Mouse (Mus musculus) heart, postnatal 10 days (tissue): Measurements from ENCODE around the gene Hspa2. TPM values are rescaled to one million over a fixed set of nuclear protein-coding genes. Genes with fewer than 3 reads are reported as not detected.
A peak's percentile ranks its signal among the peaks of the same experiment; 100 is the strongest.
"Not testable (repeated sequence)": the region's sequence is repeated elsewhere in the genome, so short reads cannot be mapped to it uniquely, and the experiment has no call there.

Source experiments
- DNase-seq, 2 experiments: peaks; one replicate each; pipeline ENCODE4 v3.0.0; 2021
- intact Hi-C: fragments of 180-260 bp; cut with DNase I; formaldehyde crosslinking; loops from one replicate; pipeline ENCODE4 v1.15.1; 2025
- total RNA-seq, 2 experiments: library from RNA; stranded (reverse); gene quantifications; 2 replicates each; pipeline ENCODE4 v1.2.3; 2021

Hspa2 gene
- total RNA-seq, 2 experiments from 2014 or later = 9.9 to 11.7 TPM

DNA sequence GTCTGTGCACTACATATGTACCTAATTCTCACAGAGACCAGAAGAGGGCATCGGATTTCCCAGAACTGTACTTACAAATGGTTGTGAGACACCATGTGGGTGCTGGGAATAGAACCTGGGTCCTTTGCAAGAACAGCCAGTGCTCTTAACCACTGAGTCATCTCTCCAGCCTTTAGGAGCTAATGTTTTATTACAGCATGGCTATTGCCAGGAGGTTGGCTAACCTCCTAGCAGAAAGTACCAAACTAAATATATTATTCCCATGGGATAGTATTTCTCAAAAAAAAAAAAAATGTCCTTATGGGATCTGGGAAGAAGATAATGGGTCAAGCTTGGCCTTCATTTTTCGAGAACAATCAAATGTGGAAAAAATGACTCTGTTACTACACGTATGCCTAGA, 21.3 kb downstream of the Hspa2 start:
- intact Hi-C loops = no loop called here
- no peak for DNase-seq

DNA sequence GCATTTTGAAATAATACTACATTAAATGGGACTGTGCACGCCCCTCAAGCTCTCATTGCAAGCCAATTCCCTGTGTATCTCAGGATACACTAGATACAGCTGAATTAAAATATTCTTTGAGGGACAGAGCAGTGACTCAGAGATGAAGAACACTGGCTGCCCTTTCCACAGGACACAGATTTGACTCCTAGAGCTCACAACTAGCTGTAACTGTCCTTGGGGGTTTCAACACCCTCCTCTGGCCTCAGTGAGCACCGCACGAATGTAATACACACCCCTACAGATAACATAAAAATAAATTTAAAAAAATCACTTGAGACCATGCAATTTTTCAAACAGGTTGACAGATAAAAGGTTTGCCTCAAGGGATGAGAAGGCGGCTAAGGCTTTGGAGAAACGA, 23.6 kb downstream of the Hspa2 start:
- intact Hi-C loops = no loop called here
- DNase-seq = no peak

DNA sequence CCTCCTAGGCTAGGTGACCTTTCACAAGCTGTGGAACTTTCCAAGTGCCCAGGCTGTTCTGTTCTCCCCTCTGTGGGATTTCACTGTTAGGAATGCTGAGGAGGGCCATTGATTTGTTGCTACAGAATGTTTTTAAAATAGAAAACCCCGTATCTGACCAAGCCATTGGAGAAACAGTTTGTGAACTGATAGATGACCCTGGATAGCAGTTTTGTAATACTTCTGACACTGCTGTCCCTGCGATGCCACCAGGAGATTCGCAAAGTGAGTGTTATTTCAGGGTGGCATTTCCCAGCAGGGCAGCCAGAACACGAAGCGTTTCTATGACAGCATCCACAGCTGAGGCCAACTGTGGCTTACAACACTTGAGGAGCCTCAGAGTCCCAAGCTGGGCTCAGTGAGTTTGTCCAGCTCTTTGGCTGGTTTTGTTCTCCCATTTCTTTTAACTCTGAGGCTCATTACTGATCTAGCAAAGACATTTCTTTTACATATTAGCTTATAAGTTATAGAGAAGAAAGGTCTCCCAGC, 27.0 kb downstream of the Hspa2 start:
- peak in 1 of 2 experiments; percentile 25 for DNase-seq
- intact Hi-C loops = no loop called here

DNA sequence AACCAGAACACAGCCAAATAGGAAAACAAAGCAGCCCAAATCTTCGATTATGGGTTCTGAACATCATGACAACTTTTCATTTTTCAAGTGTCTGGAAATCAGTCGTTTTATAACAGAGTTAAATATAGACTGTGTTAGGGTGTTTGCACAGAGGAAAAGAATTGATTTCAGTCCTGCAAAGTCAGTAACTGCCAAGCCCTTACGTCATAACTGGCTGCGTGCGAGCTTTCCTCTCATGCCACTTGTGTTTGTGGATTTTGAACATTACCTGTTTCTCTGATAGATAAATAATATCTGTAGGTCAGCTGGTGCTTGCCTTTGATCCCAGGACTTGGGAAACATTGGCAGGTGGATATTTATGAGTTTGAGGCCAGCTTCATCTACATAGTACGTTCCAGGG, 27.5 kb downstream of the Hspa2 start:
- peak in 1 of 2 experiments; percentile 31 for DNase-seq
- intact Hi-C loops = no loop called here

DNA sequence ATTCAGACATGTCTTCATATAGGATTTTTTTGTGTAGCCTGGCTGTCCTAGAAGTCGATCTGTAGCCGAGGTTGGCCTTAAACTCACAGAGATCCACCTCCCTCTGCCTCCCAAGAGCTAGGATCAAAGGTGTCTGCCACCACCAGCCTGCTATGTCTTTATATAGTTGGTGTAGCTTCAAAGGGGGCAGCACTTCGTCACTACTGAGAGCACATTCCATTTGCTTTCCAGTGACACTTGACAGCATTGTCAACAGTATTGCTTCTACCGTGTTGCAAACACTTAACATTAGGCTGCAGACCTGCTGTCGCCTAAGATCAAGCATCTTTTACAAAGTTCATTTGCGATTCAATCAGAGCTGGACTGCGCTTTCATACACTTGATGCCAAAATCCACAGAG, 30.1 kb downstream of the Hspa2 start:
- intact Hi-C loops = no loop called here
- DNase-seq = no peak

DNA sequence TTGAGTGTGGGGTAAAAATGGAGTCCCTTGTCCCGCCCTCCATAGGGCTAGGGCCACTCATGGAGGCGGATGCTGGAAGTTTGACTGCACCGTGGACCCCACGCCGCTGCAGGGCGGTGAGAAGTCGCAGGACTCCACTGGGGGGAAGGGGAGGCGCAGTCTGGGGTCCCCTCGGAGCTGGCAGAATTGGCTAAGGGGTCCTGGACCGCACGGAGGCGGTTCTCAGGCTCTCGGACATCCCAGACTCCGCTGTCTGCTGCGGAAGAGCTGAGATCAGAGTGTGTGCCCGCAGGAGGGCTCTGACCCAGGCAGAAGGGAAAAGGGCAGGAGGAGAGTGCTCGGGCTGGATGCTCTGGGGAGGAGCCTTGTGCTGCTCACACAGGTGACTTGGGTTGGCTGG, 31.1 kb downstream of the Hspa2 start:
- intact Hi-C loops = no loop called here
- no peak for DNase-seq

DNA sequence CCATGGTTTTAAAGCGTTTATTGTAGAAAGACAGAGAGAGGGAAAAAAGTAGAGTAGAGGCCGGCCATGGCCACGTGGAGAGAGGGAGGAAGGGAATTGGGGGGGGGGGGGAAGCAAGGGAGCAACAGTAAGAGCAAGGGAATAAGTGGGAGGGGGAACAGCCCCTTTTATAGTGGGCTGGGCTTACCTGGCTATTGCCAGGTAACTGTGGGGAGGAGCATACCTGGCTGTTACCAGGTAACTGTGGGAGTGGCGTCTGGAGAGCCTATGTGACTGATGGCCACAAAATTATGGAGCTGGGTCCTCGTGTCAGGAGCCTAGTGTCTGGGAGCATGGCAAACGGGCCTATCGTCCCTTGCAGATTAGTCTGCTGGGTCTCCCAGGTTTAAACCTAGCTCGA, 31.6 kb downstream of the Hspa2 start:
- DNase-seq = no peak
- intact Hi-C loops = no loop called here

DNA sequence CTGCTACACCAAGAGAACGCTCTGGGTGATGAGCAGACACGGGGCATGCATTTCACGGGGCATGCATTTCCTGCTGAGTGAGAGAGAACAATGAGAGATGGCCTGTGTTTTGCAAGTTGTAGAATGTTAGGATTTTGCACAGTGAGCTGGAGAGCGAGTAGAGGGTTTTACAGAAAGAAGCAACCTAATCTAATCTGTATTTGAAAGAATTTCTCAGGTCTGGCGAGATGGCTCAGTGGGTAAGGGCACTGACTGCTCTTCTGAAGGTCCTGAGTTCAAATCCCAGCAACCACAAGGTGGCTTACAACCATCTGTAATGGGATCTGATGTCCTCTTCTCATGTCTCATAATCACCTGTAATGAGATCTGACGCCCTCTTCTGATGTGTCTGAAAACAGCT, 39.5 kb downstream of the Hspa2 start:
- DNase-seq, intact Hi-C loops: not testable (repeated sequence)

DNA sequence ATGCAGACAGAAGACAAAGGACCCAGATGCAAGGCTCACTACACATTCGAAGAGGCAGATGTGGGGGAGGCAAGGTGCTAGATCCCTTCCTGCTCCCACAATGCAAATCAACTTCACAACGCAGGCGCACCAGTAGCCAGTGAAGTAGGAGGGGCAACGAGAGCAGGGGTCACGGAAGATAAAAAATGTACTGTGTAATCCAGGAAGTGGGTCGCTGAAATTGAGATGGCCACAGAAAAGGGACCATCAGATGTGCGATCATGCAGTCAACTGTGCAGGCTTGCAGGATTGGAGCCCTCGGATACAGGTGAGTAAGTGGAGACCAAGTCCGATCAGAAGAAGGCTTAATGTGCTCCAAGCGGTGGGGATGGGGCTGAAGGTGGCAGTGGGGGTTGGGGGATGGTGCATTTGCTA, 40.4 kb downstream of the Hspa2 start:
- no peak for DNase-seq
- intact Hi-C loops = no loop called here

DNA sequence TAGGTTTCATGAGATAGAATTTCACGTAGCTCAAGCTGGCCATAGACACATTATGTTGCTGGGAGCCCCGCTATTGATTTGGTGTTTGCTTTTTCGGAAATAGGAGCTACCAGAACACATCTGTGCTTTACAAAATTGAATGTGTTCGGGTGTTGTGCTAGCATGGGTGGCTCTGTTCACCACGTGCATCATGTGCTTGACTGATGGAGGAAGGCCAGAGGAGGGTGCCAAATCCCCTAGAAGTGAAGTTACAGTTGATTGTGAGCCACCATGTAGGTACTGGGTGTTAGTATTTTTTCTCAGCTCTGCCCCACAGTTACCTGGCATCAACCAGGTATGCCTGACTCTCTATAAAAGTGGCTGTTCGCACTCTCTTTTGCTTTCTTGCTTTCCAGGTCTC, 40.9 kb downstream of the Hspa2 start:
- DNase-seq = no peak

DNA sequence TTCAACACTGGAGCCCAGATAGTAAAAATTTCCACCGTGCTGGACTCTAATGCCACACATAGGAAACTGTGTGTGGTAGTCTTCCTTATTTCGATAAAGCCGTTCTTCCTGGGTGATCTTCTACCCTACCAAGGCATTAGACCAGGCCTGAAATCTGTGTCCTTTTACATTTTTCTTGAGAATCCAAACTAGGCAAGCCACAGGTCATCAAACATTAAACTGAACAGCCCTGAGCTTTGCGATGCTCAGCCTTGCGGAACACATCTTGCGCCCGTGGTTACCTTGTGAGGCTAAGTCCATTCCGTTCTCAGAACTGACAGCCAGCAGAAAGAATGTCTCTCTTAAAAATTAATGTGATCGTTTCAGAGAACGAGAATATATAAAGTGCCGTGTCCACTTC, 42.2 kb downstream of the Hspa2 start:
- intact Hi-C loops = no loop called here
- no peak for DNase-seq

More for the DNA sequence above, 40.9 kb downstream of the Hspa2 start:
- intact Hi-C loops = no loop called here

DNA sequence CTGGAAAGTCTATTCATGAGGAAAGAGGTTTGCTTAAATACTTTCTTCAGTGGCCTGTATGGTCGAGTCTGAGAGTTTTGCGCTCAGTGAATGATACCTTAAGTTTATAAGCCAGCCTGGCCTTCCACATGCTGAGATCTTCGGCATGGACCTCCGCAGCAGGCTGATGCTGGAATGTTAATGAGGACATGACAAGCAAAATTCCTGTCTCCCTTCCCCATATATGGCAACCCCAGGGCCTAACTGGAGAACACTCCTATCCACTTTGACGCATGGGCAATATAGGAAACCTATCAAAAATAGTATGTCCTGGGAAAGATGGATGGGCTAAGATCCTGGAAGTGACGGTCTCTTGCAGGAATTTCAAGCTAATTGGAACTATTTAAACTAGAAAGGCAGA, 44.2 kb downstream of the Hspa2 start:
- intact Hi-C loops = no loop called here
- no peak for DNase-seq

DNA sequence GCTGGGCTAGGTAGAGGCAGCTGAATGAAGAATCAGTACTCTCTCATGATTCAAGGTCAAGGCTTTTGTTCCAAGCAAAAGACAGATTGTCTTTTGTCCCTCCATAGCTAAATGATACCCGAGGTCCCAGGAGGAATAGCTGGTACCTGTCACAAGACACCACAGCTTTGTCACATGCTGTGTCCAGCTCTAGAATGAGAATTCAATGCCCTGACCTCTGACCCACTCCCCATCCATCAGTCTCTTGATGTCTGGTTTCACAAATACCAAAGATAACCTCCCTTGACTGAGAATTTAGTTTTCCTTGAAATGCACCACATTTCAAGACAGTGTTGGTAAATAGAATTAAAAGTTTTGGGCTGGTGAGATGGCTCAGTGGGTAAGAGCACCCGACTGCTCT, 48.2 kb downstream of the Hspa2 start:
- no peak for DNase-seq
- intact Hi-C loops = no loop called here

Other genes with a start within 250 kb of the Hspa2 start
- under 1 TPM in 1 of 2 experiments, not detected in 1; 0.10 TPM for gene Esr2, start 226.9 kb upstream of the Hspa2 start, total RNA-seq
- not detected for gene Tex21, start 157.4 kb upstream of the Hspa2 start, total RNA-seq
- 10 to 100 TPM; 29.9 to 31.1 TPM for gene Mthfd1, start 148.9 kb upstream of the Hspa2 start, total RNA-seq
- 1 to 10 TPM; 3.7 to 7.2 TPM for gene Akap5, start 79.3 kb upstream of the Hspa2 start, total RNA-seq
- gene Zbtb25, start 34.6 kb upstream of the Hspa2 start, total RNA-seq = 10 to 100 TPM in 1 of 2 experiments, 1 to 10 TPM in 1; 8.5 to 12.2 TPM
- 1 to 10 TPM; 5.8 to 6.7 TPM for gene Zbtb1, start 33.9 kb upstream of the Hspa2 start, total RNA-seq
- gene Ppp1r36, start 13.4 kb downstream of the Hspa2 start, total RNA-seq = 1 to 10 TPM in 1 of 2 experiments, under 1 TPM in 1; 0.79 to 1.0 TPM
- gene Plekhg3, start 126.7 kb downstream of the Hspa2 start, total RNA-seq = 10 to 100 TPM; 22.7 to 24.6 TPM